27 mouse cellular contexts compared by ENCODE assay signal in genomic region chr4:126489811-126490210, GRCm38 (mm10). TPM values are rescaled to one million over a fixed set of nuclear protein-coding genes. Genes with fewer than 3 reads are reported as not detected.
A peak's percentile ranks its signal among the peaks of the same experiment; 100 is the strongest.
DNase-seq lines count a peak whose midpoint lies in the region; ATAC-seq and TF ChIP-seq lines count a peak whose summit lies in the region.
"Had no signal": no experiment of that assay in that cellular context is flagged by ENCODE, and none has a peak within 500 bp of the region (broad histone marks: within the 10 kb centered on the region; RNA-seq: fewer than 3 reads in every experiment).

No protein-coding gene starts in this region.

- DNase-seq in B cell, adult 2 months: peak; percentile 26 to 32
- no peak for DNase-seq in urinary bladder, postnatal 4 days (ENCODE audit: low spot score in 2 of 2)
- DNase-seq in ovary, adult 18-20 months (ENCODE audit: low spot score): no peak
- DNase-seq in lung, adult 18-20 months: no peak
- DNase-seq: cerebellum, adult 11 months; cerebellum, adult 9-10 months; forebrain, postnatal 0 days; gastrocnemius, postnatal 14 days; kidney, adult 9 months; kidney, postnatal 10 days; lung, postnatal 4 days; retina, postnatal 1 day; right cerebral cortex, postnatal 25 days; thymus, adult 18-20 months; thymus, postnatal 25 days had no signal

- peaks cover 4% of the 10 kb centered on the region for H3K4me1 ChIP-seq in bone marrow macrophage, adult 2 months (ENCODE audit: control insufficient read depth, insufficient read depth, low read length)
- H3K4me1 ChIP-seq: forebrain, embryonic 12.5 days; heart, embryonic 10.5 days; heart, embryonic 15.5 days; hindbrain, embryonic 12.5 days; liver, embryonic 15.5 days; neural tube, embryonic 13.5 days had no signal

- ATAC-seq in megakaryocyte, adult 5-6 weeks (ENCODE audit: poor library complexity, severe bottlenecking): peak; percentile 86
- peak; percentile 48; the same call in 1 of the 2 replicates for ATAC-seq in neutrophil, adult 5-6 weeks (ENCODE audit: extremely low read depth, insufficient number of reproducible peaks, low FRiP score, poor library complexity, severe bottlenecking)
- ATAC-seq: forebrain, postnatal 0 days; hindbrain, postnatal 0 days; intestine, postnatal 0 days had no signal

- no peak overlapping the region for H3K27ac ChIP-seq in bone marrow macrophage, adult 2 months (ENCODE audit: insufficient read depth, low read depth, low read length)
- H3K27ac ChIP-seq: forebrain, embryonic 12.5 days; heart, embryonic 10.5 days; heart, embryonic 15.5 days; hindbrain, embryonic 12.5 days; hindbrain, postnatal 0 days; liver, embryonic 15.5 days; neural tube, embryonic 13.5 days had no signal

- TF ChIP-seq CTCF in bone marrow macrophage, adult 2 months (IDR thresholded peaks at IDR 0.05; ENCODE audit: low read depth, low read length): no peak

- peak overlapping the region; percentile 49 for H3K4me3 ChIP-seq in bone marrow macrophage, adult 2 months (ENCODE audit: insufficient read depth, low read length)
- H3K4me3 ChIP-seq: forebrain, embryonic 12.5 days; heart, embryonic 10.5 days; heart, embryonic 15.5 days; hindbrain, embryonic 12.5 days; liver, embryonic 15.5 days; neural tube, embryonic 13.5 days had no signal

- no peak for TF ChIP-seq POLR2A in bone marrow macrophage, adult 2 months (IDR thresholded peaks at IDR 0.05; ENCODE audit: borderline replicate concordance, low read depth, low read length)

RNA-seq across cellular contexts. Expression of gene Ago1, which starts 21.4 kb away (rescaled TPM):
- 27.3 and 29.1 TPM in 2 replicates for polyA plus RNA-seq in bone marrow macrophage, adult 2 months (2012; ENCODE audit: insufficient read depth, insufficient read length, missing spikeins)
- total RNA-seq in megakaryocyte, adult 5-6 weeks (2015): 7.7 and 9.4 TPM in 2 replicates
- total RNA-seq in megakaryocyte, adult 5-6 weeks (2017): 10.7 and 11.4 TPM in 2 replicates
- 27.0 and 27.8 TPM in 2 replicates for total RNA-seq in neutrophil, adult 5-6 weeks (2017)

RNA-seq across cellular contexts. Expression of gene Ago4, which starts 43.5 kb away (rescaled TPM):
- polyA plus RNA-seq in bone marrow macrophage, adult 2 months (2012; ENCODE audit: insufficient read depth, insufficient read length, missing spikeins): 22.8 and 23.2 TPM in 2 replicates
- total RNA-seq in megakaryocyte, adult 5-6 weeks (2015): 2.9 and 4.0 TPM in 2 replicates
- 5.3 and 6.2 TPM in 2 replicates for total RNA-seq in megakaryocyte, adult 5-6 weeks (2017)
- total RNA-seq in neutrophil, adult 5-6 weeks (2017): 18.7 and 22.1 TPM in 2 replicates
- polyA plus RNA-seq: G1E had no signal

Comparison
In these comparisons a context has a peak if more than half of its experiments do, and no peak if none do; other contexts are left out.
1. DNase-seq: peak in B cell, adult 2 months (2 of 2); none in urinary bladder, postnatal 4 days (0 of 2), ovary, adult 18-20 months (single experiment) and lung, adult 18-20 months (0 of 2).